Mouse (Mus musculus): ENCODE measurements around the gene Nup205.

Nup205 gene

DNA sequence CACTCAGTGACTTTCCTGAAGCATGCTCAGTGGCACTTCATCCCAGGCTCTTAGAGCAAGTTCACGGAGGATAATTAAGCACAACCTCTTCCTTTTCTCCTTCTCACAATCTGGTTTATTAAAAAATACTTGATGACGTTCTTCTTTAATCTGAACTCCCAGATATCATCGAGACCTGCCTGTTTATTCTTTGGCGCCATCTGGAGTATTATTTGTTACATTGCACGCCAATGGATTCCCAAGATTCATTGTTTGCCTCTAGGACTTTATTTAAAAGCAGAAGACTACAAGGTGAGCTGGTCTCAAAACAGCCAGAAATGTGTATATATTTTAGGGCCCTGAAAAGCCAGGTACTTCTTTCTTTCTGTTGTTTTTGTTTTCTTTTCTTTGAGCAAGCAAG lies 67.9 kb downstream of the Nup205 start:
- no peak for DNase-seq (ENCODE audit: low read depth, low spot score)

DNA sequence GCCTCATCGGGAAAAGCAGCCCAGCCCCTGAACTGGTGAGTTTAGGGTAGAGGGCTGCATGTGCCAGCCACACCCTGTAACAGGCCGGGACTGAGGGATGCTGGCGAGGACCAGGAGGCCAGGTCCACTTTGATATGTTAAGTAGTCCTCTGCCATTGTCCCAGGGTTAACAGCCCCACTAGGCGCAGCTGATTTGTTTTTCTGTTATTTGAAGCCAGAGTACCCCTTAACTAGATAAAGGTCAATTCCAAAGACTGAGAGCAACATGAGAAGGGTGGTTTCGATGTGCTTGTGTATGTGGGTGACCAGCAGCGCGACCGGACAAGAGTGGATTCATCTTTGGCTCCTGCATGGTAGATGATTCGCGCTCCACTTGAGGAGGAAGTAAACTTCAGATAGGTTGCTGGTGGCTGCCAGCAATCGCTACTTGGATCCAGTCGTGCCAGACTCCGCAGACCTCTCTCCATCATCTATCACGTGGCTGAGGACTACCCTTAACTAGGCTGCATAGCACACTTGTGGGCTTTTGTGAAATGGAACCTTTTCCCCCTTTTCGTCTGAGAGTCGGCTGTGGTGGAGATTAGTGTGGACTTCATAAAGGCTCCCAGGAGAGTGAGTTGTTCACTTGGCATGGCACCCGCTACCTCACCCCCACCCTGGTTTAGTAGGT lies 74.7 kb downstream of the Nup205 start:
- DNase-seq (ENCODE audit: low read depth, low spot score) = no peak

DNA sequence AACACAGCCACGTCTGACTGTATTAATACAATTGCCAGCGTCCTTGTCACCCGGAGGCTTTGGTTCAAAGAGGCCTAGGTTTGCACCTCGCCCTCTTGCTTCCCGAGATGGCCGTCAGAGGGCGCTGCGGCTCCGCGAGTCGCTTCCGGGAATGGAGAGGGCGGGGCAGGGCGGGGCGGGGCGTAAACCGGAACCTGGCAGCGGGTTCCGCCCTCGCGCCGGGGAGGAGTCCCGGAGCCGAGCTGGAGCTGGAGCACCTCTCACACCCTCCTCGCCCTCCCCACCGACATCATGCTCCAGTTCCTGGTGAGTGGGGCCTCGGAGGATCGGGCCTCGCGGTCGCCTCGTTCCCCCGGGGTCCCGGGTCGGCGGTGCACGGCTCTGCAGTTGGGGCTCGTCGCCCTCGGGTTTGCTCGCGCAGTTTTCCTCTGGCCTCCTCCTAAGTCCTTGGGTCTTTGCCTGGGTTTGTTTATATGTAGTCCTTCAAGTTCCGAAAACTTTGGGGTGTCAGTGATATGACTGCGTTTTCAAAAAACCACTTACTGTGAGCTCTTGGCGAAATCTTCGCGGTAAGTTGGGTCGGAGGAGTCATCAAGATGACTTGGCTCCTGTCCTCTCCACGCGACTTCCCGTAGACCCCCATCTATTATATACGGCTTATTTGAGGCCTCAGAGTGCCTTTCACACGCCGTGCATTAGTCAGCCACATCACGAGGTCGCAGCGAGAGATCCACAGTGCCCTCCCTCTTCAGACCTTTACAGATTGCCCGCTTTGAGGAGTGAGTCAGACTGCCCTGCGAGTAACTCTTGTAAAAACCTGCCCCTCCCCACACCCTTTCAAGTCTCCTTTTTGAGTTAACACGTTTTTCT lies 75.5 kb downstream of the Nup205 start:
- peak; percentile 88 for DNase-seq (ENCODE audit: low read depth, low spot score)

DNA sequence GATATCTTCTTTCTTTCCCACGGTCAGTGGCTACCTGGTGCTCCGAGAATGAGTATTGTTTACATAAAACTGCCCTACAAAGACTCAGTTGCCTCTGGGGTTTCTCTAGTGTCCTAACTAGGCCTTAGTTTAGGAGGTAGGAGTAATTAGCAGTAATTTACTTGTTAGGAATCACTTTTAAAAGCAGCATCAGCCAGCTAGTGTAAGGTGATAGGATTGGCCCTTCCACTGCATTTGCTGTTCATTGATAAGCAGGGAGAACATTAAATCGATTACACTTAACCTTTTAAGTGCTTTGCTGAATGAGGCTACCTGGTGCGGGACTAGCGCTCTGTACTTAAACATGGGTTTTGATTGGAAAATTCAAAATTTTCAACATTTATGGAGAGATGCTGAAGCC lies 76.3 kb downstream of the Nup205 start:
- peak; percentile 52 for DNase-seq (ENCODE audit: low read depth, low spot score)

DNA sequence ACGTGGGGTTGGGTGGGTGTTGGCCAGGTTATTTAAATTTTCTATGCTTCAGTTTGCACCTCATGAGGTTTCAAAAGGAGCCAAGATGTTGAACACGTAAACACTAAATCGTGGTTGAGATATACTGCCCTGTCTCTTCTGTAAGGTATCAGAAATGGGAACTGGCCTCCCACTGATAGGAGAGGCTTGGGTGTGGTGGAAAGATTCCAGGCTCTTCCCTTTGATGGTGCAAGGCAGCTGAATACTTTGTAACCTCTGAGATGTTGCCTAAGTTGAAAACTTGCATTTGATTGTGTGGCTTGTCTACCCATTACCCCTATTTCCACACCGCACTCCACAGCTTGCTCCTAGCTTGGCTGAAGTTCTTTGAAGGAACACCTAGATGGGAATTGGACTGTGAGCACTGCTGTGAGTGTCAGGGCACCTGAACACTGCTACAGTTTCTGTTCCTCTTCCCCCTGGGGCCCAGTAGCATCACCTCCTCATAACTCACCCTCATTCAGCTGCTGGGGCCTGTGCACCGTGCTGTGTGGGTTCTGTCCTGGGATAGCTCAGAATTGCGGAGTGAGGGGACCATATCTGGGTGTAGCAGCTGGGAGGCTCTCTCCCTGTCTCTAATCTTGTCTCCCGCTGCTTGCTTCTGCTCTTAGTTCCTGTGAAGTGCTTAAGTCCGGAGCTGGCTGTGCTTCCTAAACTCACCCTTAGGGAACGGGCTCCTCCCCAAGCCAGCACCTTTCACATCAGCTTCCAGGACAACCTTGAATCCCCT lies 77.1 kb downstream of the Nup205 start:
- DNase-seq (ENCODE audit: low read depth, low spot score) = peak; percentile 70

DNA sequence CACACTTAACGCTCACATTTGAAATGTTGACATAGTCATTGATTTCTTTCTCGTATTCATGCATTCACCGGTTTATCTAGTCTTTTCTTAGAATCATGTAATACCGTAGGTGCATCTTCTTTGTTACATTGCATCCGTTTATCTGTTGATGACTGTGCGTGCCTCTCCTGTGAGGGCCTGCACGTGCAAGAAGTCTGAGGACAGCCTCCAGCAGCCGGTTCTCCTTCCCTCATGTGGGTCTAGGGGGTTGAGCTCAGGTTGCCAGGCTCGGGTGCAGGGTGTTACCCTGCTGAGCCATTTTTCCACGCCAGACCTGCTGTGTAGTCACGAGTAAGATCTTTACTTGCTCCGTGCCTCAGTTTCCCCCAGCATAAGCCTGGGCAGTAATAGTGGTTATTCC lies 77.8 kb downstream of the Nup205 start:
- no peak for DNase-seq (ENCODE audit: low read depth, low spot score)

DNA sequence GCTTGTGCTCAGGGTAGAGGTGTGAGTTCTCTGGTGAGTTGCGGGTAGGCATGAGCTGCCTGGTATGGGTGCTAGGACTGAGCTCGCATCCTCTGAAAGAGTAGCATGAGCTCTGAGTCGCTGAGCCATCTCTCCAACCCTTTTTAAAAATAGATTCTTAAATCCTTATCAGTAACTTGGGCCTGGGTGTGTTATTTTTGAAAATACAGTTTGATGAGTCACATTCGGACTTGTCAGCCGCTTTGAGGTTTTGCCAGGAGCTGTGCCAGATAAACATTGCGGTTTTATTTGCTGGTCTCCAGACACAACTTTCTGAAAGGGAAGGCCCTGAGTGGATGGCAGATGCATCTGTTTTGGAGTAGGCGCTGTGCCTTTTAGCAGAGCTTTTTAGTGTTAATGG lies 79.5 kb downstream of the Nup205 start:
- peak; percentile 75 for DNase-seq (ENCODE audit: low read depth, low spot score)

DNA sequence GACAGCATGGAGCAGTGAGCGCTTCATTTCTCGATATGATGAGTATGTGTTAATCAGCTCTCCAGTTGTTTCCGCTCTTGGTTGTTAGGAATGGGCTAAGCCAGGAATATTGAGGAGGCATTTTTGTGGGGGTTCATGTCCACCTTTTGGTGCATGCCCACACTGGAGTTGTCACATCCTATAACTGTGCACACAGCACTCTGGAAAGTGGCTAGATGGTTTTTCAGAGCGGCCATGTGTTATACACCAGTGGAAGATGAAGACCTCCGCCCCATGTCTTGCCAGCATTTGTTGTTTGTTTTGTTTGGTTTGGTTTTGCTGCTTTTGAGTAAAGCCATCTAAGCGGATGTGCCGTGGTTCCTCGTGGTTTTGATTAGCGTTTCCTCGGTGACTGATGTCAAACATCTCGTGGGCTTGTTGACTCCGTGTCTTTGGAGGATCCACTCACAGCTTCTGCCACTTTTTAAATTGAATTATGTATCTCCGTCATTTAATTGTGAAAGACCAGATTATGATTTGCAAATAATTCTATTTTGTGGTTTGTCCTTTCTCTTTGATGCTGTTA lies 80.5 kb downstream of the Nup205 start:
- no peak for DNase-seq (ENCODE audit: low read depth, low spot score)

DNA sequence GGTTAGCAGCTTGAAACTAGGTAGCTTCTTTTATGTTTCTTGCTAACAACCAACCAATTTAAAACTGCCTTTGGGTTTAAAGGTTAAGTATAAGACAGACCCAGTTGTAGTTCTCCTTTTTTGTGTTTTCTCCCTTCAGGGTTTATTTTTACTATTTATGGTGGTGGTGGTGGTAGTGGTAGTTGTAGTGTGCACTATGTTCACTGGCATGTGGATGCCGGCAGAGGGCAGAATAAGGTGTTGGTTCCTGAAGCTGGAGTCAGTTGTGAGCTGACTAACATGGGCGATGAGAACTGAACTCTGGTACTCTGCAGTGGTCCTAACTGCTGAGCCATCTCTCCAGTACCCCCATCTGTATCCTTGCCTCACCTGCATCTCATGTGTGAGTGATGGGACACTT lies 81.7 kb downstream of the Nup205 start:
- DNase-seq (ENCODE audit: low read depth, low spot score) = no peak

DNA sequence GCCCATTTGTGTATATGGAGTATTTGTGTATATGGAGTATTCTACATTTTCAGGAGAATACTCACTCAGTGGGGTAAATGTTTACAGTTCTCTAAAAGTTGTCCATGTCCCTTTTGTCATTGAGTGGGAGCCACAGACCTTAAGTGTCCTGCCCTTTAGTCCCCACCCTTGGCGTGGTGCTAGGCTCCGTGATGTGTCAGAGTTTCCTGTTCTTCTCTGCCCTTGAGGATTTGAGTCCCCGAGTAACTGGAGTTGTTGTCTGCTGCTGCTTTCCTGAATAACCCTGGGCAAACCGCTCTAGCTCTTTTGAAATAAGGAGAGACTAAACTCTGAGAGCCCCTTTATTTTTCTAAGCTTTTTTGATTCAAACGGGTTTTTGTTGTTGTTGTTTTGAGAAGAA lies 82.3 kb downstream of the Nup205 start:
- no peak for DNase-seq (ENCODE audit: low read depth, low spot score)

DNA sequence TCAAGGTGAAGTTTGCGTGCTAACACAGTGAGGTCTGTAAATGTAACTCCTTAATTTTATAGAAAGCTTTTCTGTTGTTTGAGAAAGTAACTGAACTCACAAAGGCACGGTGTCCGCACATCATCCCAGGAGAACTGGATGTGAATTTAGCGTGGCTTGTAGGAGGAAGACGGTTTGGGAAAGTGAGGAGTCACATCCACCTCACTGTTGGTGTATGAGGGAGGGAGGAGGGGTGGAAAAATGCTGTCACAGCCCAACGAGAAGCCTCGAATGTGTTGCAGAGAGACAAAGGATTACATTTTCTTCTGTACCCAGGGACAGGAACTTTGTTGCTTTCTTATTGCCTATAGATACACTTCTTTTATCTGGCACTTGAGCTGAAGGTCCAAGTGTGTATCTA lies 83.3 kb downstream of the Nup205 start:
- no peak for DNase-seq (ENCODE audit: low read depth, low spot score)

DNA sequence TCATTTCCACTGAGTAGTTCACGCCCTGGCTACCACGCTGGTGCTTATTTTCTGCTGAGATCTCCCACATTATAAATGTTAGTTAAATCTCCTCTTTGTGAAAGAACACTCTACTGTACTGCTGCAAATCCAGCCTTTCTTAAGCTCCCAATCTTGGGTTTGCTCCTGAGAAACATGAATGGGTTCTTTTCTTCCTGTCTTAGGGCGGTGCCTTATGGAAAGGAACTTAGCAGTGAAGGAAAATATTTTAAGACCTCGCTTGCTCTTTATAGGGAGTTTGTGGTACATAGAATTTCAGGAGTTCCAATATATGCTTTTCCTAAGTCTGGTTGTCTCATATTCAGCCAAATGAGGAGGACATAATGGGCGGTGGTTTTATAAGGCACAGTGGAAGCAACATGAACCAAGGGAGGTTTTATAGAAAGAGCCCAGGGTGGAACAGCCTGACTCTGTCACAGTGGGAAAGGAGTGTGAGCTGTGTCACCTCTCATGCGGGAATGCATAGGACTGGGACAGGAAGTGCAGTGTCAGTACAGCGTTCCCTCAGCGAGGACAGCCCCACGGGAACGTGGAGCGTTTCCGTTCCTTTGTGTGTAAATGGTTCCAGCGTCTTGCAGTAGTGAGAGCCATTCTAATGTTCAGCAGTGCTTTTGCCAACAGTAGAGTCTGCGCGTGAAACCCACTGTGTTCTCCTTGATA lies 88.5 kb downstream of the Nup205 start:
- DNase-seq (ENCODE audit: low read depth, low spot score) = no peak

DNA sequence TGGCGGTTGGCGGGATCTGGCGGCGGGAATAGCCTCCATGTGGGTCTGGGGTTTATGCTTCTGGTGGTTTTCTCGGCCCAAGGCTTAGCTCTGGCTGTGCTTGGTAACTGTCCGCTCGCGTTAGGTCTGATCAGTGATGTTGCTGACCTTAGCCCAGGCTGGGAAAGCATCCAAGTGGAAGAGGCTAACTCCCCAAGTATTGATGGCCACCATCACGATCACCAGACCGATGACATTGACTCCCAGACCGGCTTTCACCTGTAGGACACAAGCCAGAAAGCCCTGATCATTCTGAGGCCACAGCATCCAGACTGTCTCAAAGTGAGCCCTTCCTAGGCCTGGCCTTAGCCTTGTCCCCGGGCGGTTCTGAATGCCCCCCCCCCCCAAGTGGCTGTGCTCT lies 91.5 kb downstream of the Nup205 start:
- no peak for DNase-seq (ENCODE audit: low read depth, low spot score)

DNA sequence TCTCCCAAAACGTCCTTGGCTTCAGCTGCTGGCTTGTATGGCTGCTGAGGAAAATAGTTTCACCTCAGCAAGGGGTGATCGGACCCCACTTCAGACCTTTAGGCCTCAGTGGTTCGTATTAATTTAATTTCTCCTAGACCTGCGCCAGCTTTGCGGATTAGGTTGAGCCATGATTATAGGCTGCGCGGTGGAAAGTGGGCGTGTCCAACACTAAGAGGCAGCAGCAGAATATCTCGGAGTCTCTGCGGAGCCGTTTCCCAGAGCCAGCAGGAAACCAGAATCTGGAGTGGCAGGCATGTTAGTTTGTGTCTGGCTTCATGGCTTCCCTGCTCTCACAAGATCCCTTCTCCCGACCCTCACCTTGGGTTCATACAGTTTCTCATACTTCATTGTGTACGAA lies 92.4 kb downstream of the Nup205 start:
- DNase-seq (ENCODE audit: low read depth, low spot score) = no peak

DNA sequence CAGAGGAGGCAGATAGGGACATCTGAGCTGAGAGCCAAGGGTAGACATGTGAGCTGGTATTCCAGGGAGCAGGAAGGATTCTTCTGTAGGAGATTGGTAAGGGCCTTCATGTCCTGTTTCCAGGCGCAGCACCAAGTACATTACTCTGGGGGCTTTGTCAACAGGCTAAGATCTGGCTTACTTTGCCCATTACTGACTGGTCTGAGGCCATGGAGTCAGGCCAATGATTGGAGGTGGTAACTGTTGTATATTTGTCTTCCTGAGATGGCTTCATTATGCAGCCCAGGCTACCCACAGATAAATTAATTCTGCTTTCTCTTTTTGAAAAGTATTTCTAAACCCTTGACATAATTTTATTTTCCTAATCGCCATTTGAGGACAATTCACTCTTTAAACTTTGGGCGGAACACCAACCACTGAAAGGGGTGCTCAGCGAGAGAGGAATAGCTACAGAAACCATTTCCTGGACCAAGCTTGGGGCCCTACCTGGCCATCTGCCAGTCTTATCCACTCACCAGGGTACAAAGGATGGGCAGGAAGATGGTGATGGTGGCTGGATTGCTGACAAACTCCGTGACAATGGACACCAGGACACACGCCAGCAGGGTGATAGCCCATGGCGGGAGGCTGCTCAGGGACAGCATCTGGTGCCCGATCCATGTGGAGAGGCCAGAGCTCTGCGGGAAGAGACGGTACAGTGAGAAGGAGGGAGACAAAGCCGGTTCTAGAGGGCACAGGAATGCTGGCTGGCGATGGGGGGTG lies 94.1 kb downstream of the Nup205 start:
- DNase-seq (ENCODE audit: low read depth, low spot score) = no peak

DNA sequence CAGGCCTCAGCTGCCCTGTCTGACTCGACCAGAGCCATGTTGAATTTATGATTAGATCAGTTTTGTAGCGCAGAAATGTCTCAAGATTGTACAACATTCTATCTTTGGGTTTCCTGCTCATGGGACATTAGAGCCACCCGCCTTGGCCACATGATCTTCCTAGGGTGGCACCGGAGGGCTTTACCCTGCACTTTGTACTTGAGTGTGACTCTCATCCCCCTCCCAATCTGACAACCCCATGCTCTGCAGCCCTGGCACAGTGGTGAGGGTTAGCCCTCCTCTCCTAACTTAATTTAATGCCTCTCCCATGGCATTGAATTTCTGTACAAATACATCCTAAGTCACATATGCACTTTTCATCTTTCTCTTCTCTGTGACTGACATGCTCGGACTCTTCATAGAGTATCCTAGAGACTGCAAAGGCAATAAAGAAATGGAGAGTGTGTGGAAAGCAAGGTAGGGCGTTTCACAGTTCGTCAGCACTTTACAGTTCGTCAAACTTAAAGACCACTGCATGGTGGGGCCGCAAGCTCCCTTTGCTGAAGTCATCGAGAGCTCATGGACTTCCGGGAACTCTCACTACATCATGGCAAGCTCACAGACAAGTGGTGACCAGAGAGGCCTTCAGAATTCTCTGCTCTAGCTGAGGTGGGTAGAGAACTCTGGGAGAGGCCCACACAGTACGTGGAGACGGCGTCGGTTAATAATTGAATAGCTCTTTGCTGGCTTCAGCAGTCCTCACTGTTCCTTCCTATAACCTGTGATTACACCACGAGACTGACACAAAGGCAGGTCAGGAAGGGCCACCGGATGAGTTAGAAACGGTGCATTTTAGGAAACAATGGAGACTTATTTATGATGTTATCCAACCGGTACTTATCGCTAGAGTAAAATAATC lies 94.9 kb downstream of the Nup205 start:
- DNase-seq (ENCODE audit: low read depth, low spot score) = no peak

DNA sequence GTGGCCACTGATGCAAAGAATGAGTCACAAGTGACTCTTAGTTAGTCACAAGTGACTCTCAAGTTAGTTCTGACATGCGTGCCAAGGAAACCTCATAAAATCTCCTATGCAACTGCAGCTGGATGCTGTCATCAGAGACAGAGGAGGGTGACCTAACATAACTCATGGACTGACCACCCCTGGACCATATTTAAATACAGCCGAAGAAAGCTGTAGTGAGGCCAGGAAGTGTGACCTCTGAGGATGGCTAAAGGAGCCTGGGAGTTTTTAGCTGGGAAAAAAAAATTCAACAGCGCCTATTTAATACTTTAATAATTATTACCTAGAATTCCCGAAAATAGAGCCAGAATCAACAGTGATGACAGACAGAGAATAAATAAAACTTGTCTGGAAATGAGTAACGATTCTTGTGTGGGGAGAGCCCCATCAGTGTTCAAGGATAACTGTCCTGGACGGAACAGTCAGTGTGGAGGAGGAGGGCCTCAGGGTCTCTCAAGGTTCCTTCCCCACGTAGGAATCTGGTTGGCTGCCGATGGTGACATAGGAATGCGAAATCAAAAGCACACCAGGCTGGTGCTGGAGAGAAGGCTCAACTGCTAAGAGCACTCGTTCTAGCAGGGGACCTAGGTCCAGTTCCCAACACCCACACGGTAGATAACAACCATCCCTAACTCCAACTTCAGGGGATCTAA lies 96.3 kb downstream of the Nup205 start:
- DNase-seq (ENCODE audit: low read depth, low spot score) = no peak

DNA sequence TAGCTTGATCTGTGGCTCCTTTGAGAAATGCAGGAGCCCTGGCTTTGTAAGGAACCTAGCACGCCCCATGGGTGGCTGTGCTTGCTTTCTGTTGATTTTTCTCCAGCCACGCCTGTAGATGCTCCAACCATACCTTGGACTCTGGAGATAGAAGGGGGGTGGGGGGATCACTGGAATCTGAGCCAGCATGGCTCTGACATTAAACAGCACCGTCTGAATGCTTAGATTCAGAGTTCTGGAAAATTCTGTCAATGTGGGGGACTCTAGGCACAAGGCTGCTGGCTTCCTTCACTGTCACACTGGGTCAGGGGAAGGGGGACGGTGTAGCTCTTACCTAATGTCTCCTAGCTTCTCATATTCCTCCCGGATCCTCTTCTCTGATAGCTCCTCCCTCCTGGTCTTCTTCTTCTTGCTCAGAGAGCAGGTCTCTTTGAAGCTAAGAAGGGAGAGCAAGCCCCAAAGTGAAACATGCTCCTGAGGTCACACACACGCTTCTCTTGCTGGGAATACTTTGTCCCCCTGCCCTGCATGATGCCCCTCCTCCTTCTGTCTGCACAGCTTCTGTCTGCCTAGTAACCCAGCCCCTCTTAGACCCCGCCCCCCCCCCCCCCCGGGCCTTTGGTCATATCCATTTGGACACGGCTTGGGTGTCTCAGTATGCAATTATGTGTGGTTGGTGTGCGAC lies 100.8 kb downstream of the Nup205 start:
- DNase-seq (ENCODE audit: low read depth, low spot score) = no peak

DNA sequence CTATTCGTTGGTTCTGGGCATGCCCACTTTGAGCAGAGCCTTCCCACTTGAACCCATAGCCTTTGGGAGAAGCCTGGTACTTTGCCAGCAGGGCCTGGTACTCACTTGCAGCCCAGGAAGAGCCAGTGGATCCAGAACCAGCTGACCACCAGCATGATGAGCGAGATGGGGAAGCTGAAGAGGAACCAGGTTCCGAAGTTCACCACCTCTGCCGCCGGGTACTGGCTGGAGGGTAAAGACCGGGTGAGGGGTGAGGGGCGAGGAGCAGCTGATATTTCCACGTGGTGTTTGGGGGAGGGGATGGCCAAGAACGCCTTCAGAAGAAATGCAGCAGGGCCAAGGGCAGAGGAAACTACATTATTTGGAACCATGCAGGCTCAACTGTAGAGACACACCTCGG lies 102.1 kb downstream of the Nup205 start:
- no peak for DNase-seq (ENCODE audit: low read depth, low spot score)

Measured in c-Kit-negative CD71-positive TER-119-positive erythroid progenitor cells, embryonic 14.5 days (primary cell).